Mouse (Mus musculus): ENCODE measurements around the gene Ddhd1.

- no peak for TF ChIP-seq CTCF (IDR thresholded peaks at IDR 0.05; ENCODE audit: extremely low read depth, insufficient read depth, insufficient read length, insufficient replicate concordance)
- TF ChIP-seq POLR2A (IDR thresholded peaks at IDR 0.05; ENCODE audit: low read depth, low read length), result no peak
Measured at GRCm38 (mm10) chr14:45587536-45587935, 70.4 kb downstream of the Ddhd1 start.
